ENCODE assay signal across 26 mouse cellular contexts in genomic region chr1:170704103-170704502, GRCm38 (mm10). TPM values are rescaled to one million over a fixed set of nuclear protein-coding genes. Genes with fewer than 3 reads are reported as not detected.
"Had no signal": no experiment of that assay in that cellular context is flagged by ENCODE, and none has a peak within 500 bp of the region (broad histone marks: within the 10 kb centered on the region; RNA-seq: fewer than 3 reads in every experiment).

No protein-coding gene starts in this region.

- H3K4me2 ChIP-seq: embryonic facial prominence, embryonic 12.5 days; embryonic facial prominence, embryonic 13.5 days; embryonic facial prominence, embryonic 15.5 days; forebrain, embryonic 12.5 days; forebrain, embryonic 13.5 days; forebrain, embryonic 15.5 days had no signal

- H3K27me3 ChIP-seq: embryonic facial prominence, embryonic 12.5 days; embryonic facial prominence, embryonic 13.5 days; embryonic facial prominence, embryonic 15.5 days; forebrain, embryonic 12.5 days; forebrain, embryonic 13.5 days; forebrain, embryonic 15.5 days had no signal

- H3K27ac ChIP-seq: embryonic facial prominence, embryonic 10.5 days; embryonic facial prominence, embryonic 12.5 days; embryonic facial prominence, embryonic 13.5 days; embryonic facial prominence, embryonic 15.5 days; forebrain, embryonic 10.5 days; forebrain, embryonic 12.5 days; forebrain, embryonic 13.5 days; forebrain, embryonic 15.5 days; gastrocnemius, adult 2 months; heart, adult 2 months had no signal

- H3K9me3 ChIP-seq: embryonic facial prominence, embryonic 10.5 days; embryonic facial prominence, embryonic 12.5 days; embryonic facial prominence, embryonic 13.5 days; embryonic facial prominence, embryonic 15.5 days; forebrain, embryonic 10.5 days; forebrain, embryonic 12.5 days; forebrain, embryonic 13.5 days; forebrain, embryonic 15.5 days had no signal

- DNase-seq: cerebellum, adult 2 months; cerebellum, adult 8-10 months; cerebellum, adult 9-10 months; cerebellum, adult 9-11 months; cerebellum, postnatal 10 days; cerebellum, postnatal 14 days; cerebellum, postnatal 25 days; cerebellum, postnatal 36 days; embryo, embryonic 11 days; forebrain, postnatal 0 days; gastrocnemius, adult 2 months; gastrocnemius, postnatal 10 days; gastrocnemius, postnatal 14 days; gastrocnemius, postnatal 25 days; gastrocnemius, postnatal 36 days; heart, adult 18-20 months; heart, adult 2 months had no signal

- H3K36me3 ChIP-seq: embryonic facial prominence, embryonic 12.5 days; forebrain, embryonic 12.5 days; forebrain, embryonic 15.5 days had no signal

- H3K9ac ChIP-seq: embryonic facial prominence, embryonic 12.5 days; embryonic facial prominence, embryonic 13.5 days; embryonic facial prominence, embryonic 15.5 days; forebrain, embryonic 12.5 days; forebrain, embryonic 13.5 days; forebrain, embryonic 15.5 days; forebrain, postnatal 0 days had no signal

- H3K4me1 ChIP-seq: forebrain, embryonic 12.5 days; forebrain, embryonic 15.5 days had no signal

- H3K4me3 ChIP-seq: embryonic facial prominence, embryonic 10.5 days; embryonic facial prominence, embryonic 12.5 days; embryonic facial prominence, embryonic 13.5 days; embryonic facial prominence, embryonic 15.5 days; erythroblast, embryonic 14.5 days; forebrain, embryonic 10.5 days; forebrain, embryonic 12.5 days; forebrain, embryonic 13.5 days; forebrain, embryonic 15.5 days; gastrocnemius, adult 2 months; heart, adult 2 months had no signal

RNA-seq across cellular contexts. Expression of gene Olfml2b, which starts 59.8 kb away (rescaled TPM):
- polyA plus RNA-seq: erythroblast, embryonic 14.5 days had no signal
